Mouse (Mus musculus) 3134 (cell line): ENCODE measurements around the gene Pbx2.
"Not testable (repeated sequence)": the region's sequence is repeated elsewhere in the genome, so short reads cannot be mapped to it uniquely, and the experiment has no call there.

Source experiments
- DNase-seq: peaks from one replicate; pipeline ENCODE4 v3.0.0-alpha.2; 2011; ENCODE audit warnings: low spot score; ENCODE audit not compliant: insufficient read length; ENCODE audit errors: extremely low read depth

The Pbx2 gene

DNA sequence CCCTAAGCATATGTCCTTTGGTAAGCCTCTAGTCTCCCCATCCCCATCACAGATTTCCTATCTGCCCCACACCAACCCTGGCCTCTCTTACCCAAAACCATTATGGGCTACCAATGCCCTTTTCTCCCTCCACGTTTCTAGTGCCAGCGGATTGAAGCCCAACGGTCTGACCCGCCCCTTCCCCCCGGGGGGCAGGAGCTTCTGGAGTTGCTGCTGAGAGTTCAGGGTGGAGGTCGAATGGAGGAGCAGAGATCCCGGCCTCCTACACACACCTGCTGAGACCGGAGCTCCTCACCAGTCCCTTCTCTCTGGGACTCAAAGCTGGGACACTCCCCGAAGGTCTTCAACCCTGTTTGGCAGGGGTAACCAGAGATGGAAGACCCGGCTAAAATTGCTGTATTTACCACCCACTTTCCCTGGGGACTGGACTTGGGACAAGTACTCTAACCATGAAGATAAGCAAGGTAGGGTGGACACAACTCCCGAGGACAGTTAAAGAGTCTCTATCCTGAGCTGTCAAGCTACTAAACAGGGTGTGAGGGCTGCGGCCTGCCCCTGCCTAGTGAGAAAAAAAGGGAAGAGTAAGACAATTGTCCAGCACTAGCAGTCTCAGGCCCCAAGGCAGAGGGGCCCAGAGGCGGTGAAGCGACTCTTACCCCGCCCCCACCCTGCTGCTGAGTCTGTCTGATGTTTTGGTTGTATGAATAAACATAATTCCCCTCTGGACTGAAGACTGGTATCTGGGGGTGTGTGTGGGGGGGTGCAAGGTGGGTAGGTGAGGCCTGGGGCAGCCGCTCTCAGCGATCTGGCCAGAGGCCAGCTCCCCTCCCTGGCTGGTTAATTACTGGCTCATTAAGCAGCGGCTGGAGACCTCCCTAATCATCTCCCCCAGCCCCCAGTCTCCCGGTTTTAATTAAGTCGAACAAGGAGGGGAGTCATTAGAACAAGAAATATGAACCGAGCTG lies at the start of gene Pbx2:
Gene Pbx2, plus strand, starts transcription at position 238 of the 965 bp plus-strand sequence.
- DNase-seq = no peak

DNA sequence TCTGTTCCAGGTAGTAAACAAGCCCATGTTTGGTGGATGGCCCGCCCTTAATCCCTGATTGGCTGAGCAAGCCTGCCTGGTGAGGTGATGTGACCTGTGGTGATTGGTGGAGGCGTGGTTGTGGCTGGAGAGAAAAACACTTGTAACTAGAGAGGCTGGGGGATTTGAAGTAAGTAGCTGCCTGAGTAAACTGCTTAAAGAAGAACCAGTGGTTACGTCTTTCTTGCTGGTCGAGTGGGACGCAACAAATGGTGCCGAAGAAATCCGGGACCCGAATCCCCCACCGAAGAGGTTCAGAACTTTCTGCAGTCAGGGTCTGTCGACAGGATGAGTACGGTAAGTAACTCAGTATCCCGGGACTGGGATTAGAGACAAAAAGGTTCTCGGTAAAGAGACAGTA lies 47.5 kb upstream of the Pbx2 start:
- DNase-seq = not testable (repeated sequence)

DNA sequence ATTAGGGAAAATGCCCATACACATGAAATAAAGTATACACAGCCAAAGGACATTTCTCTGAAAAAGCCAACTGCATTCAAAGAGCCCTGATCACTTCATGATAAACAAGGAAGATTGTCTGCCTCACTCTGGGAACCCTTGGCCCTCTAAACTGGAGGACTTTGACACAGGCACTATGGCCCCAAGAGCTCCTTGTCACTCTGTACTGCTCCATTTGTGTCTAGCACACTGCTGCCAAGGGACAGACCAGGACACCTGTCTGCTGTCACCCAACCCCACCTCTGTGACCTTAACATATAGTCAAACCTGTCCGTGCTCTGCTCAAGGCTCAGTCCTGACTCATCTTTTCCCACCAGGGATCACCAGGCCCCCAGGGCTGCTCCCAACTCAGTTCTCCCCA lies 44.3 kb upstream of the Pbx2 start:
- no peak for DNase-seq

DNA sequence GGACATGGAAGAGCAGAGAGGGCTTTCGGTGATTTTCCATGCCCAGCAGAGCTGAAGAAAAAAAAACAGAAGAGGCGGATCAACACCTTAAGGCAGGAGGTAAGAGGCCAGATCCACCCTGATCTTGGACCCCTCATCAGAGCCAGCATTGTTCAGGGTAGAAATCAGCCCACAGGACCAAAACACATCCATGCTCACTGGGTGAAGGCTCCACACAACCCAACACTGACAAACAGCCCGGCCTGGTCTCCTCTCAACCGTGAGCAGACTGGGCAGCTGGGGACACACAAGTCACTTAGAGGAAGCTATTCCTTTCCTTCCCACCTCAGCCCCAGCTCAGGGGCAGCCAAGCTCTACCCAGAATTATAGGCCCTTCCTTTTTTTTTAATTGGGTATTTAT lies 43.5 kb upstream of the Pbx2 start:
- no peak for DNase-seq

DNA sequence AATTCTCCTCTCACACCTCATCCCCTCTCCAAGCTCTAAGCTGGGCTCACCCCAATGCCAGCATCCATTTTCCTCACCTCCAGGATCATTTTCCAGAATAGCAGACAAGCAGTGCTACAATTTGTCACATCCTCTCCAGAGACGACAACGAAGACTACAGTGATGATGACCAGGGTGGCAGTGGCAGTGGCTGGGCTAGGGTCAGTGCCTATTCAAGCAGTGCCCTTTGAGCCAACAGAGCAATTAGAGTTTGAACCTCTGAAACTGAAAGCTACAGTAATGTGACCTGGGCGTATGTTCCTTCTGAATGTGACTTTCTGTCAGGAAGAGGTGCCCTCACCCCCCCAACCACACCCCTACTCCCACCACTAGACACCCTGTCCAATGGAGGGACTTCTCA lies 41.9 kb upstream of the Pbx2 start:
- no peak for DNase-seq

DNA sequence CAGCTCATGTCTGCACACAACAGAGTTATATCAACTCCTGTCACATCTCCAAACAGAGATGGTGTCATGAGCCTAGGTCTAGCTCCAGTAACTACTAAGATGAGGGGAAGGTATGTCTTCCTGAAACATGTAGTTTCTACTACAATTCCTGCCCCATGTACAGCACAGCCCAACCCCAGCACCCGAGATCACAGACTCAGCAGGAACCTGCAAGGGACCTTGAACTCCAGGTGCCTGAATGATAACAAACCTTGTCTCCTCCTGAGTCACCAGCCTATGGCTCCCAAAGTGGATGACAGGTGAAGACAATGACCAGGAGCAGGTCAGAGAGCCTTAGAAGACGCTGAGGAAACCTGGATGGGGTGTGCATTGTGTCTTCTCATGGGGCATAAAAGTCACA lies 41.2 kb upstream of the Pbx2 start:
- DNase-seq = no peak

DNA sequence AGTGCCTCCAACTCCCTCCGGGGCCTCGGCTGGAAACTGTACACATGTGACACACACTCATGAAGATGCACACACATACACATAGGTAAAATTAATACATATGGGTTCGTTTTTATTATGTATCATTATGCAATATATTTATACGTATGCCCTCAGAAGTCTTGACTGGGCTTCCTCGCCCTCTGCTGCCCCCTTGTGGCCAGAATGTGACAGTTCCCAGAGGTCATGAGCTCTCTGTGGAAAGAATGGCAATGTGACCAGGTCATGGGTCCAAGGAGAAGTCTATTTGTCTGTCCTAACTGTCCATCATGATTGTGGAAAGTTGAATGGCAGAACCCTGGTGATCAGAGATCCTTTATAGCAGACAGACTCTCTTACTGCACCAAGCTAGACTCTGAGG lies 35.6 kb upstream of the Pbx2 start:
- no peak for DNase-seq

DNA sequence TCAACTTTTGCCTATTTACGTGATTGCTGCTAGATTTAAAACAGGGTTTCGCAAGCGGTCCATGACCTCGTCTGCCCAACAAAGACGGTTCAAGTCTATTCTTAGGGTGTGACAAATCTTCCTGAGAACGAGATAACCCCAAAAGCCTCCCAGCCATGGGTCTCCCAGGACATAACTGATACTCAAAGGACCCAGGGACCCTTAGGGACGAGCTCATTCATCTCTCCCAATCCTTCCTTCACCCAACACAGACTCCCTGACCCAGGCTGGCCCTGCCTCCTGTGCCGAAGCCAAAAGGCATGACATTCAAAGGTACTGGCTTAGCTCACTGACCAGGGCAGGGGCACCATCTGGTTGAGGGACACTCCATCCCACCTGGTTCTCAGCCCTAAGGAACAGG lies 34.7 kb upstream of the Pbx2 start:
- no peak for DNase-seq

DNA sequence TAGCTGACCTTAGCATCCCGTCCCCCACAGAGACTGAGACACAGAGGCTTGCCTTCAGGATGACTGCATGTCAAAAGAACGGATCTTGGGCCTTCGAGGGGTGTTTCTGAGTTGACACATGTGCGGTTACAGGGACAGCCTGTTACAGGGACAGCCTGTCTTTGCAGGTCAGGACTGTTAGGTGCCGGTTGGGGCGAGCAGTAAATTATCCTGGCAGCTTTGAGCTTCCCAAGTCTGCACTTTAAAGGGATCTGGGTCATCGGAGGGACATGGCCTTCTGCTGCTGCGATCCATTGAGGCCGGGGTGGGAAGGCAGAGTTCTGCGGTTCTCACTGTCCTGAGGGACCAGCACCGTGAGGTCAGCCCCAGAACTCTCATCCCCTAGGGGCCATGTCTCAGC lies 33.7 kb upstream of the Pbx2 start:
- DNase-seq = no peak

DNA sequence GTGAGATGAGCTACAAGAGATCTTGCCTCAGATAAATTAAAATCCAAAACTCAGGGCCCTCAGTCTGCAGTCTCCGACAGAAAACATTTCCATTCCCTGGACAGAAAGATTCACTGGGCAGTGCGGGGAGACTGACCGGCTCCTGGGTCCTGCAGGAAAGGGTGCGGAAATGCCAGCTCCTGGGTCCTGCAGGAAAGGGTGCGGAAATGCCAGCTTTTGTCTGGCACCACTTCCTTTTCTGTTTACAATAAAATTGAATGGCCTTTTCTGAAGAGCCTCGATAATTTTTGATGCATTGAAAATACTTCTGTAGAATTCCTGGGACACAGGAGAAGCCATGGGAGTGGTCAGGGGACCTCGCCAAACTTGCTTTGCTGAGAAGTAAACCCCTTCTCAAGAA lies 31.9 kb upstream of the Pbx2 start:
- DNase-seq = no peak

DNA sequence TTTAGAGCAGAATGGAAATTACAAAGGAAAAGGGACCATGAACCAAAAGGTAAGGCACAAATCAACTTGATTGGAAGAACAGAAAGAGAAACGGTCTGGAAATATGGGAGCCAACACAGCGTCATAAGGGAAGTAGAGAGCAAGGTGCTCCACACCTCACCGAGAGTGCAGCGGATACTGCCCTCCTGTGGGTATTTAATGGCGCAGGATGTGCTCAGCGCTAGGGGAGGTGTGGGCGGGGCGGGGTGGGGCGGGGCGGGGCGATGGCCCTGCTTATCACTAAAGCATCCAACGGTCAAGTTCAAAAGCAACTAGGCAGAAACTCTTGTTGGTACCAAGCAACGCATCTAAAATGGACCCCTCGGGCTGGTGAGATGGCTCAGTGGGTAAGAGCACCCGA lies 31.2 kb upstream of the Pbx2 start:
- DNase-seq = no peak

DNA sequence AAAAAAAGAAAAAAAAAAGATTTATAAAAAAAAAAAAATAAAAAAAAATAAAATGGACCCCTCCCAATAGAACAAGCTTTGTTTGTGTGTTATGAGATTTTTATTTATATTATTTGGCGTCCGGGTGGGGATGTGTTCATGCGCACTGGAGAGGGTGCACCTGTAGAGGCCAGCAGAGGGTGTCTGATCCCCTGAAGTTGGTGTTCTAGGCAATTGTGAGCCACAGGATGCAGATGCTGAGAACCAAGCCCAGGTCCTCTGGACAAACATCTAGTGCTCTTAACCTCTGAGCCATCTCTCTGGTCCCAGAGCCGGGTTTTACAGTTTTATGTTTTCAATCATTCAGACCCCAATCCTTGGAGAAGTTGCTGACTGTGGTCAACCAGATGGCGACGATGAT lies 30.6 kb upstream of the Pbx2 start:
- DNase-seq = no peak

DNA sequence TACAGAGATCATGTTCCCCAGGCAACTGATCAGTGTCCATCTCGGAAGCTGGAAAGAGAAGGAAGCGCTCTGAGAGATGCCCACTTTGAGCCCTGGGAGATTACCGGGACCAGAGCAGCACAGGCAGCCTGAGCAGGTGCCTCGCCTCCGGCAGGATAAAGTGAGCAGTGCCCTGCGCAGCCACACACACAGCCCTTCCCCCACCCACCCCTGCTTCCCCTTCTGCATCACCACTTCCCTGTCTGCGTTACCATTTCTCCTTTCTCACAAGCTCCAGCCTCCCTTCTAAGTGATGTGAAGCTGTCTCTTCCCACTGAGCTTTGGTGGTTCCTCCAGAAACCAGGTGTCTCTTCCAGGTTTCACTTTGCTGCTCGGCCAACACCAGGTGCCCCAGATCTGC lies 29.9 kb upstream of the Pbx2 start:
- no peak for DNase-seq

DNA sequence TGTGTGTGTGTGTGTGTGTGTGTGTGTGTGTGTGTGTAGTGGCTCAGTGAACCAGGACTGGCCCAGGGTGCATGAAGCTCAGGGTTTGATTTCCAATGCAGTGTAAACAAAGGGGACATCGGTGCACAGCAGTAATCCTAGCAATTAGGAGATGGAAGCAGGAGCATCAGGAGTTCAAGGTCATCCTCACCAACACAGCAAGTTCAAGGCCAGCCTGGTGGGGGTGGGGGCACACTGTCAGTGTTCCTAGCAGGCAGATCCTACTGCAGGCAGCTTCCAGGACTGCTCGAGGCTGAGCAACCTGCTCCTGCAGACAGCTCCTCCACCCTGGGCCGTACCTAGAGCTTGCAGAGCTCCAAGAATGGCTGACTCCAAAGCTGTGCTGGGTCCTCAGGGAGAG lies 28.5 kb upstream of the Pbx2 start:
- no peak for DNase-seq

DNA sequence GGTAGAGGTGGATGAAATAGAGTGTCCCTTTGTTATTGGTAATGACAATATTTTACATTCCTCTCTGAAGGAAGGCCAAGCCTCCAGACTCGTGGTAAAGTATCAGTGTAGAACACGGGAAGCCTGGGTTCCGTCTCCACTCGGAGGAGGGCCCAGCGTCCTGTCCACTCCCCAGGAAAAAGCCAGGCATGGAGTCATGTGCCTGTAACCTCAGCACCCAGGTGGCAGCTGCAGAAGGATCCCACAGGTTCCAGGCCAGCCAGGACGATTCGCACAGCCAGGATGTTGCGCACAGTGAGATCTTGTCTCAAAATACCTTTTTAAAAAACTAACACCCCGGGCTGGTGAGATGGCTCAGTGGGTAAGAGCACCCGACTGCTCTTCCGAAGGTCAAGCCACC lies 27.7 kb upstream of the Pbx2 start:
- no peak for DNase-seq

DNA sequence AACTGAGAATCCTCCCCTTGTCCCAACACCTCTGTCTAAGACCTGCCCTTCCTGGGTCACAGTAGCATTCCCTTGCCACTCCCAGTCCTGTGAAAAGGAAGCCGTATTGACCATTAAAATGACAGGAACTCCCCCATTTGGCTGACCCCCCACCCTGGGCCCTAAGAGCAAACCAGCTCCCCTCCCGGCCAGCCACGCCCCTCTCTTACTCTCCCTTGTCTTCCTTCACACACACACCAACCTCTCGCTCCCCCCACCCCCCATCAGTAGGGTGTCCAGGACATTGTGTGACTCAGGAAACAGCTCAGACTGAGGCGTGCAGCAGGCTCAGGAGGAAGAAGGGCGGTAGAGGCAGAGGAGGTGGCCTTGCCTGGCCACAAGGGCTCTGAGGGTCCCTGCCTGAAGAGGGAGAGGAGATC lies 27.1 kb upstream of the Pbx2 start, which contains the start of gene Notch4:
Gene Notch4, plus strand, starts transcription at position 266 of the 419 bp plus-strand sequence.
- DNase-seq = peak; percentile 38

DNA sequence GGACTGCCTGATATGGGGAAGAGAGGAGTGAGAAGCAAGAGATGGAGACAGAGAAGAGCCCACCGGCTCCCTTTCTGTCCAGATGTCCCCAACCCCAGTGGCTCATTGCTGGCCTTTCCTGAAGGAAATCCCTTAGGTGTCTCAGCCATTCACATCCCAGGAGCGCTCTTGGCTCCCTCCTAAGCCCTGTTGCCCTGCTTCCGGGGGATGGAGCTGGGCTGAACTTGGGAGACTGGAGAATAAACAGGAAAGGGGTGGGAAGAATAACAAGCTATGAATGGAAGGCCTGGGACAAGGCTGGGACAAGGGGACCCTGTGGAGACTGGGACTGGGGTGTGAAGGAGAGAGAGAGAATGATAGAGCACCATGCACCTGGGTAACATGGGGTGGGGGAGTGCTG lies 26.3 kb upstream of the Pbx2 start:
- DNase-seq = no peak

DNA sequence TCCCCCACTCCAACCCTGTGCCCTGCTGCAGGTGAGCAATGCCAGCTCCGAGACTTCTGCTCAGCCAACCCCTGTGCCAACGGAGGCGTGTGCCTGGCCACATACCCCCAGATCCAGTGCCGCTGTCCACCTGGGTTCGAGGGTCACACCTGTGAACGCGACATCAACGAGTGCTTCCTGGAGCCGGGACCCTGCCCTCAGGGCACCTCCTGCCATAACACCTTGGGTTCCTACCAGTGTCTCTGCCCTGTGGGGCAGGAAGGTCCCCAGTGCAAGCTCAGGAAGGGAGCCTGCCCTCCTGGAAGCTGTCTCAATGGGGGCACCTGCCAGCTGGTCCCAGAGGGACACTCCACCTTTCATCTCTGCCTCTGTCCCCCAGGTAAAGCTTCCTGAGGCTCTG lies 23.8 kb upstream of the Pbx2 start:
- DNase-seq = no peak

DNA sequence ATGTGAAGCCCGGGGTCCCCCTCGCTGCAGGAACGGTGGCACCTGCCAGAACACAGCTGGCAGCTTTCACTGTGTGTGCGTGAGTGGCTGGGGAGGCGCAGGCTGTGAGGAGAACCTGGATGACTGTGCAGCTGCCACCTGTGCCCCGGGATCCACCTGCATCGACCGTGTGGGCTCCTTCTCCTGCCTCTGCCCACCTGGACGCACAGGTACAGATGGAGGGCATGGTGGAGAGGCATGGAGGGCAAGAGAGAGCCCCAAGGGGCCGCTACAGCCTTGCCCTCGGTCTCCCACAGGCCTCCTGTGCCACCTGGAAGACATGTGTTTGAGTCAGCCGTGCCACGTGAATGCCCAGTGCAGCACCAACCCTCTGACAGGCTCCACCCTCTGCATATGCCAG lies 22.6 kb upstream of the Pbx2 start:
- no peak for DNase-seq

DNA sequence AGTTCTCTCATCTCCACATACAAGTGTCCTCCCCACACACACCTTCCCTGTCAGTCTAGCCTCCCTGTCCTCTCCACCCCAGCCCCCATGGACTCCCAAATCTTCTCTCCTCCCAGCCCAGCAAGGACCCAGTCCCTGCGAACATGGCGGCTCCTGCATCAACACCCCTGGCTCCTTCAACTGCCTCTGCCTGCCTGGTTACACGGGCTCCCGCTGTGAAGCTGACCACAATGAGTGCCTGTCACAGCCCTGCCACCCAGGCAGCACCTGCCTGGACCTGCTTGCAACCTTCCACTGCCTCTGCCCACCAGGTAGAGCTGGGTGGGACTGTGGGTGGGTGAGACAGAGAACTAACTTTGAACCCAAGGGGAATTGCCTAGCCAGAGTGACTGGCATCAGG lies 21.1 kb upstream of the Pbx2 start:
- DNase-seq = no peak

DNA sequence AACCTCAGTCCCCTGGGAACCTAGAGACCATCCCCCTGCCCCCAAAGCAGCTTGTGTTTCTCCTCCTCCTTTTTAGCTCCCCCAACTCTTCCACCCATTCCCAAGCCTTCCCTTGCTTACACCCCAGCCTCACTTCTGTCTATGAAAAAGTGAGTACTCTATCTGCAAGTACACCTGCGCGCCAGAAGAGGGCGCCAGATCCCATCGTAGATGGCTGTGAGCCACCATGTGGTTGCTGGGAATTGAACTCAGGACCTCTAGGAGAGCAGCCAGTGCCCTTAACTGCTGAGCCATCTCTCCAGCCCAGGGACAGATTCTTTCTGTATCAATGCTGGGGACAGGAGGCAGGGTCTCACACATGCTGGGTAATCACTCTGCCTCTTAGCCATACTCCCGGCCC lies 19.2 kb upstream of the Pbx2 start:
- no peak for DNase-seq

DNA sequence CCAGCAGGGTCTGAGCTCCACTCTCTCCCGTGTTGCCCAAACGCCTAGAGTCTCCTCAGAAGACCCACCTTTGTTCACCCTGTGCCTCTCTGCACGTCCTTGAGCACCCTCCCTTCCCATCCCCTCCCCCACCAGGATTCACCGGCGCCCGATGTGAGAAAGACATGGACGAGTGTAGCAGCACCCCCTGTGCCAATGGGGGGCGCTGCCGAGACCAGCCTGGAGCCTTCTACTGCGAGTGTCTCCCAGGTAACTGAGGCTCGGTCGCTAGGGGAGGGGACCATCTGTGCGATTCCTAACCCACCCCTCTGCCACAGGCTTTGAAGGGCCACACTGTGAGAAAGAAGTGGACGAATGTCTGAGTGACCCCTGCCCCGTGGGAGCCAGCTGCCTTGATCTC lies 18.7 kb upstream of the Pbx2 start:
- no peak for DNase-seq

DNA sequence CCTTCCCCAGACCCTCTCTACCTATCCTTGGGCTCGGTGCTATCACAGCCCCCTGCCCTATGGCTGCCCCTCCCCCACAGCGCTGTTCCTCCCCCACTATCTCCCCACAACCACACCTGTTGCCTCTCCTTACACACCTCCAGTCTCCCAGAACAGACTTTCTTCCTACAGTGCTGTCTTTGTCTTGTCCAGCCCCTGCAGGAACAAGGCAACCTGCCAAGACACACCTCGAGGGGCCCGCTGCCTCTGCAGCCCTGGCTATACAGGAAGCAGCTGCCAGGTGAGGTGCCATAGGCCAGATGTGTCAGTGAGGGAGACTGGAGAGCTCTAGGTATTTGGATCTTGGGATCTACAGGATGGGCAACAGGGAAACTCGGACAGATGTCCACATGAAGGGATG lies 14.5 kb upstream of the Pbx2 start:
- DNase-seq = no peak
